Mouse (Mus musculus): ENCODE results near the gene Rfc2.

Rfc2 gene

DNA sequence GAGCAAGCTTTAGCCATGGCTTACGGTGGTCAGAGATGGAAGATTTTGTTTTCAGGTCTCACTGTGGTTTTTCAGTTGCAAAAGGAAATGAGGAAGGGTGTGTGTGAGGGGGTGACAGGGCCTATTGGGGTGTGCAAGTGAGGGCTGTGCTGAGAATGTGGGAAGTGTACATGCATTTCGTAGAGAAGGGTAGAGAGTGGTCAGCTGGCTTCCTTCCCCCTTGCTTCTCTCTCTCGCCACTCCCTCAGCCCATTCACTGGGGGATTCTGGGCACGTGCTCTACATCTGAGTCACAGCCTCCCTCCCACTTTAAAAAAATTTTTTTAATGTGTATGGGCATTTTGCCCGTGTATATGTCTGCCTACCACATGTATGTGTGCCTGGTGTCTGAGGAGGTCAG lies 26.0 kb downstream of the Rfc2 start:
- in situ Hi-C loops (cut with MboI, MseI), result no loop called here

DNA sequence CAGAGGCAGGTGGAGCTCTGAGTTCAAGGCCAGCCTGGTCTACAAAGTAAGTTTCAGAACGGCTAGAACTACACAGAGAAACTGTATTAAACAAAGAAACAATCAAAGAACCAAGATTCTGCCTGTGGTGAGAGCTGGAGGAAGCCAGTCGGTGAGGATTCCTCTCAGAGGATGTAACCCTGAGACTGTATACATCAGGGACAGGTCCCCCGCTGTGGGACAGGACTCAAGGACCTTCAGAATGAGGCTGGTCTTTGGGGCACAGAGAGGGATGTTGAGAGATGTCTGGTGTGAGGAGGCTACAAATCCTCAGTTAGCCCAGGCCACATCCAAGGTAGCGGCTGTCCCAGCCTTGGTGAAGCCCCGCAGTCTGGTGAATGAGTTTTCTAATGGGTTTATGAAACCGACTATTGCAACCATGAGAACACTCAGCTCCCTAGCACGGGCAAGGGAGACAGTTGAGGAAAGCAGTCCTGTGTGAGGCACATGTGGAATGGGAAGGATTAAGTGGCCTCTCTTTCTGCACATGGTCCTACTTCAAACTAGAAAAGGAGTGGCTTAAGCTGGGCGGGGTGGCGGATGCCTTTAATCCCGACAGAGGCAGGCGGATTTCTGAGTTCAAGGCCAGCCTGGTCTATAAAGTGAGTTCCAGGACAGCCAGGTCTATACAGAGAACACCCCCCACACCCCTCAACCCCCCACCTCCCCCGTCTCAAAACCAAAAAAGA lies 28.9 kb downstream of the Rfc2 start:
- in situ Hi-C loops (cut with MboI, MseI), result no loop called here

DNA sequence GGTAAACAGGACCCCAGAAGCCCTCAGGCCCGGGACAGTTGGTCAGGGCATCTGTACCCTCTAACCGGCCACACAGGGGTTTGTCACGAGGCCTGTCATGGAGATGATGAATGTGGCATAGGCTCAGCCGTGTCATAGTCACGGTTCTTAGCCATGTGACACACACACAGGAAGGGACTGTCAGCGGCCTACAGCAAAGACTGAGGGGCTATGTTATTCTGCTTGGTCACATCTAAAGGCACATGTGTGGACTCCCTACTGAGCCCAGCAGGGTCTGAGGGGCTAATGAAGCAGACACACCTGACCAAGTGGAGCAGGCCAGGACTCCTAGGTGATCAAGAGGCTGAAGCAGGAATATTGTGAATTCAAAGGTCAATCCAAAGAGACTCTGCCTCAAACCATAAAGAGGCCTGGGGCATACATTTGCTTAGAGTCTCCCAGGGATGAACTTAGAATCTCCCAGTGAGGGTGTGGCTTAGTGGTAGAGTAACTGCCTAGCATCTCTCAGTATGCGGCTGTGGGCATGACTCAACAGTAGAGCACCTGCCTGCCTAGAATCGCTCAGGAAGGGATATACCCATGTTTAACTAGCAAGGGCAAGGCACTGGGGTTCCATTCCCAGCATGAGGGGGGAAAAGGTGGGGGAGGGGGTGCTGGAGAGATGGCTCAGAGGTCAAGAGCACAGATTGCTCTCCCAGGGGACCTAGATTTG lies 30.8 kb downstream of the Rfc2 start:
- in situ Hi-C loops (cut with MboI, MseI), result no loop called here

- in situ Hi-C loops (cut with MboI, MseI), result no loop called here
Observed at GRCm38 (mm10) chr5:134613727-134614126, 32.6 kb downstream of the Rfc2 start.

DNA sequence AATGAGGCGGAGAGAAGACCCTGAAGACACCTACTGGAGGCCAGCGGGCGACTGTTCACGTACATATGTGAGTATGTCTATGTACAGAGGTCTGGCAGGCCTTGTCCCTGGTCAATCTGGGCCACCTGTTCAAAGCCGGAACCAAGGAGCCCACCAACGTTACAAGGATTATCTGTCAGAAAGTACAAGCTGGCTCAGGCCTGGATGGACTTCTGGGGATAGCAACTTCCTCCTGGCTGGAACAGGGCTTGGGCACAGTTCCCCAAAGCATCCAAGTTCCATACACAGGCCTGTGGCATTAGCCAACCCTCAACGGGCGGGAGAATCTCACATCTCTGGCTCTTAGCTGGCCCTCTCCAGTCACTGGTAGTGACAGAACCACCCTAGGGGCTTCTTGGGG lies 33.1 kb downstream of the Rfc2 start:
- in situ Hi-C loops (cut with MboI, MseI), result no loop called here

GRCm38 (mm10) chr5:134614802-134615201 lies 33.6 kb downstream of the Rfc2 start, which contains the start of gene Lat2:
TSS of gene Lat2 (minus strand) at chr5:134615025.
- in situ Hi-C loops (cut with MboI, MseI), result loop anchor here (5.0 kb wide), 1 partner anchor 118 kb away; no protein-coding TSS in a partner anchor

DNA sequence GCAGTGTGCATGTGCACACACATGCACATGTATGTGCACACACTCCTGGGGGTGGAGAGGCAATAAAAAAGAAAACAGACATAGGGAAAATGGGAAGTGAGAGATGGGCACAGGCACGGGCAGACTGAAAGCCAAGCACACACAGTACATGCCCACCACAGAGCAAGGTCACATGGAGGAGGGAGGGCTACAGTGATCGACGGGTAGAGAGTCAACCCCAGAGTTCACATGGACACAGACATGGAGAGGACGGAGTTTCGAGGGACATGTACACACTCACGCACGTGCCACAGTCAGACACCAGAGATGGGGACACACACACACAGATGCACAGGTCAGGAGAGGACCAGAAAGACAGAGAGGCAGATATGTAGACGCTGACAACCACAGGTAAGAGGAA lies 34.2 kb downstream of the Rfc2 start:
- in situ Hi-C loops (cut with MboI, MseI), result loop anchor here (5.0 kb wide), 1 partner anchor 118 kb away; no protein-coding TSS in a partner anchor

GRCm38 (mm10) chr5:134615780-134616179 lies 34.6 kb downstream of the Rfc2 start:
- in situ Hi-C loops (cut with MboI, MseI), result loop anchor here (5.0 kb wide), 1 partner anchor 118 kb away; no protein-coding TSS in a partner anchor

DNA sequence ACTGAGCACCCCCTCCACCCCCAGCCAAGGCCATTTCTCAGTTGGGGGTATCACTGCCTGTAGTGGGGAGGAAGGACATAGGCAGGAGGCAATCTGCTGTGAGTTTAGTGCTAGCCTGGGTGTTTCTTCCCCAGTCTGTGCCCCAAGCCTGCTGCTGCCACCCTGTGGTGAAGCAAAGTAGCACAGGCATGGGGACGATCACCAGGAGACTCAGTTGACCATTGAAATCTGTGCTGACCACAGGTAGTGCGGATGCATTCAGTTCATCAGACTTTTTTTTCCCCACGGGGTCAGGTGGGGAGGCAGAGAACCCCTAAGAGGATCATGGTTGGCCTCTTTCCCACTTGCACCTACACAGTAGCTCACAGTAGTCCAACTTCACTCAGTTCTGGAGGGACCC lies 35.9 kb downstream of the Rfc2 start:
- in situ Hi-C loops (cut with MboI, MseI), result loop anchor here (5.0 kb wide), 1 partner anchor 120 kb away; no protein-coding TSS in a partner anchor

DNA sequence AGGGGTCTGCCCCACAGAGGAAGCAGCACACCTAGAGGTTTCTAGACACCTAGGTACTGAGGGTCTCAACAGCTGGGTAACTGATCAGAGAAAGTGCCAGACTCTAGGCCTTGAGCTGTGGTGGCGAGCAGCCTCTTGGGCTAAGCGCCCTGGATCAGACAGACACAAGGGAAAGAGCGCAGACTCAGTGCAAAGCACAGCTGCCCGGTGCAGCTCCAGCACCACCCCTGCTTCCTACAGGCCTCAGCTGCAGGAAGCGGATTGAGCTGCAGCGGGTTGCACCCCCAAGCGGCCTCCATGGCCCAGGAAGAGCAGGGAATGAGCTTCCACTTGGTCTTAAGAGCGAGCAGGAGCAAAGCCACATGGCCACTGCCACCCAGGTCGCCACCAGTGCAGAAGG lies 39.3 kb downstream of the Rfc2 start:
- in situ Hi-C loops (cut with MboI, MseI), result no loop called here

GRCm38 (mm10) chr5:134621099-134621640 lies 40.0 kb downstream of the Rfc2 start:
- in situ Hi-C loops (cut with MboI, MseI), result no loop called here

GRCm38 (mm10) chr5:134622069-134622468 lies 40.9 kb downstream of the Rfc2 start:
- in situ Hi-C loops (cut with MboI, MseI), result no loop called here

- in situ Hi-C loops (cut with MboI, MseI), result no loop called here
Observed at GRCm38 (mm10) chr5:134629508-134629907, 48.3 kb downstream of the Rfc2 start.

GRCm38 (mm10) chr5:134630835-134631234 lies 49.7 kb downstream of the Rfc2 start:
- in situ Hi-C loops (cut with MboI, MseI), result no loop called here

- in situ Hi-C loops (cut with MboI, MseI), result no loop called here
Observed at GRCm38 (mm10) chr5:134632841-134633240, 51.7 kb downstream of the Rfc2 start.

GRCm38 (mm10) chr5:134637820-134638367 lies 56.7 kb downstream of the Rfc2 start:
- in situ Hi-C loops (cut with MboI, MseI), result no loop called here

DNA sequence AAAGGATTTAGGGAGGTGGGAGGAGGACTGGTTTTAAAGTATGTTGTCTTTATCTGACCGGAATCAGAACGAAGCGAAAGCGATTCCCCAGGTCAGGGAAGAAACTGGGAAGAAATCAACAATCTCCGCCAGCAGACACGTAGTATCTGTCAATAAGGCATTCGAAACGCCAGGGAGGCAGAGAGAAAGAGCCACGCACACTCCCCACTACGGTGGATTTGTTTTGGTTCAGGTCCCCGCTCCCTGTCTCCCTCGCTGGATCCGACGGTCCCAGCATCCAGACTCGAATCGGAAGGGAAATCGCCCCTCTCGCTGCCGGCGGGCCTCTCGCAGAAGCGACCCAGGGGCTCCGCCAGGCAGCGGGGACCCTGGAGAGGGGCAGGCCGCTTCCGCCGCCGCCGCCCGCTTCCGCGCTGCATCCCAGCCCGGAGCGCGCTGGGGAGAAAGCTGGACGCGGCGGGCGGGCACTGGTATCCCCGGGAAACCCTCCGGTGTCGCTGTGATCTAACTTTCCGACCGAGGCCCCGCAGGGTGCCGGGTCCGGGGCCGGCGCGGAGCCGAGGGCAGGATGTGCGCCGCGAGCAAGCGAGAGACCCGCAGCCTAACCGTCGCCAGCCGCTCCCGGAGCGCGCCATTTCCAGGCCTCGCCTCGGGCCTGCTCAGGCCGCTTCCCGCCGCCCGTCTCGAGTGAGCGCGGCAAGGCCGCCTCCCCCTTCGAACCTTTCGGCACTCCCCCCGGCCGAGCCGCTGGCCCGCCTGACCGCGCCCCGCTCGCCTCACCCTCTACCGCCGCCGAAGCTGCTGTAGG lies 57.5 kb downstream of the Rfc2 start:
- in situ Hi-C loops (cut with MboI, MseI), result no loop called here

DNA sequence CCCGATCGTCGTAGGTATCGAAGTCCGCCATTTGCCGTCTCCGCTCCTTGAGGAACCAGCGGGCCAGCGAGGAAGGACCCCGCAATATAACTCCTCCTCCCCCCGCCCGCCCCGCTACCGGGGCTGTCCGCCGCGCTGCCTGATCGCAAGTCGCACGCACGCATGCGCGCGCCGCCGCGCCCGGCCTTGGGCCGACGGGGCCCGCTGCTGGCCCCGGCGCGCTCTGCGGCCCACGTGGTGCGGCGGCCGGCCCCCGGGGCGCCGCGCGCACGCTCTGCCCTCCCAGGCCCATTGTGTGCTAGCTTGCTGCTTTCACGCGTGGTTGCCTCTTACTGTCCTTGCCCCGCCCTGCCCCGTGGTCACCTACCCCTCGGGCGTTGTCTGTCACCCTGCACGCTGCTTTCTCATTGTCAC lies 58.1 kb downstream of the Rfc2 start, which contains the start of gene Eif4h:
Gene Eif4h, minus strand, starts transcription at position 222 of the 414 bp plus-strand sequence.
- in situ Hi-C loops (cut with MboI, MseI), result no loop called here

GRCm38 (mm10) chr5:134640371-134640770 lies 59.2 kb downstream of the Rfc2 start:
- in situ Hi-C loops (cut with MboI, MseI), result no loop called here

DNA sequence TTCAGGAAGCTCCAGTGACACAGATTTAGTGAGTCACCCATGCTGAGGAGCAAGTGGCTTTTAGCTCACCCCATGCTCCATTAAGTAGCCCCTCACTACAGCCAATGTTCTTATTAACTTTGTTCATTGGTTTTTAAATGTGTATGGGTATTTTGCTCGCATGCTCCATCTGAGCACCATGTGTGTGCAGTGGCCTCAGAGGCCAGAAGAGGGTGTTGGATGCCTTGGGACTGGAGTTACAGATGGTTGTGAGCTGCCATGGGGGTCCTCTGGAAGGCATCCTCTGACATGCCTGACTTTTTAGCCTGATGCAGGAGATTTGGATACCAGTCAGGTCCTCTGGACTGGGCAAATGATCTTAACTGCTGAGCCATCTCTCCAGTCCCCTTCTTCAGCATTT lies 63.0 kb downstream of the Rfc2 start:
- in situ Hi-C loops (cut with MboI, MseI), result no loop called here

- in situ Hi-C loops (cut with MboI, MseI), result no loop called here
Observed at GRCm38 (mm10) chr5:134644643-134645118, 63.5 kb downstream of the Rfc2 start.

All from T-helper 1 cell (primary cell).